Mouse (Mus musculus) large intestine, adult 2 months (tissue): ENCODE data around the gene Chn1. TPM values are rescaled to one million over a fixed set of nuclear protein-coding genes. Genes with fewer than 3 reads are reported as not detected.

Experiments
- DNase-seq: peaks from one replicate; pipeline ENCODE4 v3.0.0-alpha.2; 2012; ENCODE audit warnings: low read depth, low spot score
- WGBS: fragments of 180-500 bp; shearing (Covaris S2); methylation state at CpG from one replicate; pipeline ENCODE4 v1.1.7; 2018; 5-methylcytosine and 5-hydroxymethylcytosine counted together
- polyA plus RNA-seq: library from polyadenylated mRNA; depleted of rRNA; stranded (reverse); fragments of >200 nt; gene quantifications from 2 replicates; pipeline ENCODE4 v1.2.3, GENCODE M21; 2012

Chn1 gene
- polyA plus RNA-seq, 1 experiment, result 4.7 TPM

DNA sequence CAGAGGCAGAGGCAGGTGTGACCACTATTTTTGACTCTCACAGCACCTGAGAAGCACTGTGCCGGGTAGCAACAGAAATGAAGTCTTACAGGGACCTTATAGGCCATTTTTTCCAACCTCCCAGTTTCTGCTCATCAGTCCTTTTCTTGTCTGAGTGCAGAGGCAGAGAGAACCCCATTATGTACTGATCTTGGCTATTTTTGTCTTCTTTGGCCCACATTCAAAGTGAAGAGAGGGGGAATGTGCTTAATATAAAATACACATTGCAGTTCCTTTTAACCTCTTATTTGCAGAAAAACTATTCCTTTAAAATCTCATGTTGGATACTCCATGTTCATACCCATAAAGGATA, 120.3 kb downstream of the Chn1 start:
- no peak for DNase-seq
- 64% methylated on average over 1 of the region's 1 CpGs for WGBS

DNA sequence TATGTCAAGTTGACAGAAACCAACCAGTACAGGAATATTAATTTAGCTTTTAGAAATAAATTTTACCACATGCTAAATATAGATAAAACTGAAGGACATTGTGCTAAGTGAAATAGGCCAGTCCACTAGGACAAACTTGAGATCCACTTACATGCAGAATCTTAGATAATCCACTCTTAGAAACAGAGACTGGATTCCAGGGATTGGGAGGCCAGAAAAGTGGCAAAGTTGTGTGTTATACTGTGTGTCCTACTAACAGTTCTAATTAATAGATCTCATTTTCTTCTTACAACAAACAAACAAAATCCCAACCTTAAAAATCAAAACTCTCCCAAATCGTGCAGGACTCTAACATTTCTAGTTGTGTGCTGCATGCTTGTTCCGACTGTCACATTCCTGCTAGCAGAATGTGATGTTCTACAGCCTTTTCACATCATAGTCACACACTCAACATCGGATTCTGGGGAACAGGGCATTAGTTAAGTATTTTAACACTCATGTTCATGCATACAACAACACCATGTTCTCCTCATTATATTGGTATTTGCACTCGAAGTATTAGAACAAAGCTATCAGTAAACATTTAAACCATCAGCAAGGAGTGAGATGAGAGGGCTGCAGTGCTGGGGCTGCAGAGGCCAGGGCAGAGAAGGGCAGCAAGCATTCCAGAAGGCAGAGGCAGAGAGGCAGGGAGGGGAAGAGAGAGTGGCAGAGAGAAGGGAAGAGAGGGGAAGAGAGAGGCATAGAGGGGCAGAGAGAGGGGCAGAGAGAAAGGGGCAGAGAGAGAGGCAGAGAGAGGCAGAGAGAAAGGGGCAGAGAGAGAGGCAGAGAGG, 120.9 kb downstream of the Chn1 start:
- 61% methylated on average over 4 of the region's 4 CpGs for WGBS
- no peak for DNase-seq

DNA sequence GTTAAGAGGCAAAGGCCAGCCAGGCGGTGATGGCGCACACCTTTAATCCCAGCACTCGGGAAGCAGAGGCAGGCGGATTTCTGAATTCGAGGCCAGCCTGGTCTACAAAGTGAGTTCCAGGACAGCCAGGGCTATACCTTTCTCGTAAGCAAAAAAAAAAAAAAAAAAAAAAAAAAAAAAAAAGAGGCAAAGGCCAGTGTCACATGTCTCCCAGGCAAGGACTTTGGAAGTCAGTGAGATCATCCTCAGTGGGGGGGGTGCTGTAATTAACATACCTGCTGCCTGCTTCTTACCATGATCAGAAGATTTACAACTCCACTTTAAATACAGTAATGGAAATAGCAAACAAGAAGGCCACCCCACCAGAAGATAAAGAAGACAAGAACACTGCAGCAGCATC, 137.5 kb downstream of the Chn1 start:
- WGBS, result 84% methylated on average over 6 of the region's 6 CpGs
- DNase-seq, result no peak

DNA sequence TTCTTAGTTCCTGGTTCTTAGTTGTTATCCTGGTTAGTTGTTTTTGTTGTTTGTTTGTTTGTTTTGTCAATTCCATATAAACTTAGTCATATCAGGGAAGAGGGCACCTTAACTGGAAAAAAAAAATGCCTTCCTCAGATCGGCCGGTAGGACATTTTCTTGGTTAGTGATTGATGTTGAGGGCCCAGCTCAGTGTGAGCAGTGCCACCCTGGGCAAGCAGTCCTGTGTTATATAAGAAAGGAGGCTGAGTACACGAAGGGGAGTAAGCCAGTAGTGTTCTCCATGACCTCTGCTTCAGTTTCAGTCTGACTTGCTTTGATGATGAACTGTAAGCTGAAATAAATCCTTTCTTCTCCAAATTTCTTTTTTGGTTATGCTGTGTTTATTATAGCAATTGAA, 138.8 kb downstream of the Chn1 start:
- no peak for DNase-seq
- 52% methylated on average over 3 of the region's 3 CpGs for WGBS

DNA sequence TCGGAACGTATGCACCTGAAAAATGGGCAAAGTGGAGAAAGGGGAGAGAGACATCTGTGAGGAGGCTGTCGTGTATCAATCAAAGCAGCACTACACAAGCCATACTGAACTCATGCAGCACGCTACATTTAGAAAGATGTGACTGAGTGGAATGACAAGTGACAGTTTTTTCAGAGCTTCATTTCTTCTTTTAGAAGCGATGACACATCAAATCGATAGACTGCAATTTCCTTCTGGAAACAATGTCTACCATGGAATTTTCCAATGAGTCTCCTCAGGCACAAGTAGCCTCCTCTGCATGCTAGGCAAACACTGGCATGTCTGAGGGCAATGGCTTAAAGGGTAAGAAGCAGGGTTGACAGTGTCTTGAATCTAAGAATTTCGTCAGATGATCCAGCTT, 143.3 kb downstream of the Chn1 start:
- DNase-seq, result no peak
- WGBS, result 90% methylated on average over 7 of the region's 7 CpGs

DNA sequence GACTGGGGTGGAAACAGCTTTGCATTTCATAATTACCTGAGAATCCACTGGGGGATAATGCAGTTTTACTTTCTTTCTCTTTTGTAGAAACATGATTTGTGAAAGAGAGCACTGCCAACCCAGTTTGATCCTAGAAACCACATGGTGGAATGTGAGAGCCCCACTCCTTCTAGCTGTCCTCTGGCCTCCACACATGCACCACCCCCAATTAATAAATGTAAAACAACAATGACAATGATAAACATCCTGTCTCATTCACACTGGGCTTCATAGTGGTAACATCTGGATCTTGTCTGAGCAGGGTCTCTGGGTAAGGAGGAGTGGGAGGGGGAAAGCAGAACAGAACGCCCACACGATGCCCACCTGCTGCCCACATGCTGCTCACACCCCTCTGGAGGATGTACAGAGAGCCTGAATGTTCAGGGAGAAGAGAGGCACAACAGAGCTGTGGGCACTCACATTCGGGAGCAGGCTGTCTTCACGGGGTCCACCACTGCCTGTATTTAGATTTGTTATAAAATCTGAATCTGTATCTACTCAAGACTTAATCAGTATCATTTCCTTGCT, 156.6 kb downstream of the Chn1 start:
- DNase-seq, result no peak
- 73% methylated on average over 4 of the region's 4 CpGs for WGBS

DNA sequence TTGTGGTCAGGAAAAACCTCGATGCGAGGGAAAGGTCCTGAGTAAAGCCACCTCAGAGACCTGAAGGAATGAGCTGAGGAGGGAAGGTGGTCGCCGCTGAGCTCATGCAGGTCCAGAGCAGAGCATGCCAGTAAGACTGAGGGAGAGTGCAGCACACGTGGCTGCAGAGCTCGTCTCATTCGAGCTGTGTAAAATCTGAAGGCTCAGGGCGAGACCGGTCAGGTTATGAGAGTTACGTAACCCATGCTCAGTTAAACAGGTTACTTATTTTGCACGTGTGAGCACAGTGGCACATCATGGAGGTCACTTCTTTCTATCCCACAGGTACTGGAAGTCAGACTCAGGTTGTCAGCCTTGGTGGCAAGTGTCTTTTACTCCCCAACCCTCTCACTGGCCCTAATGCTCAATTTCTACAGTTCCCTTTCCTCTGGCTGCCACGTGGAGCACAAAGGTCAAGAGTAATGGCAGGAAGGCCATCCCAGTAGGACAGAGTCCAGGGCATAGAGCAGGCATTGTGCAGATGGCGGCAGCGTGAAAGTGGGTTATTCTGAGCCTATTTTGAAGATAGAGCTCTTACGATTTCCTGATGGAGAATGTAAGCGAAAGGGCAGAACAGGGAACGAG, 158.6 kb downstream of the Chn1 start:
- 60% methylated on average over 17 of the region's 17 CpGs for WGBS
- DNase-seq, result no peak

DNA sequence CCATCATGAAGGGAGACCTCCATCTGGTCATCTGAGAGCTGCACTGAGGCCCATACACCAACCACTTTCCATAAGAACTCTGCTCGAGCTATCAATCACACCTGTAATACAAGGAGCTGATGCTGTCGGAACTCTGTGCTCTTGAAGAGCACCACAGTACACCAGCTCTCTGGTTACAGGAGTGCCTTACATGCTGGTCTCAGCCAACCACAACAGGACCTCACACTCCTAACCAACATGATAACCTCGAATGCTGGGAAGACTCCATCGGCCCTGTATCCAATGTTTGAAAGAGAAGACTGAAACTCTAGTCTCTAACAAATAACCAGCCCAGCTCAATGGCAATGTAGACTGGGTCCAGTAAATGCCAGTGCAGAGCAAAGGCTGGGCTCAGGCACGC, 159.7 kb downstream of the Chn1 start:
- WGBS, result 91% methylated on average over 5 of the region's 5 CpGs
- DNase-seq, result no peak

DNA sequence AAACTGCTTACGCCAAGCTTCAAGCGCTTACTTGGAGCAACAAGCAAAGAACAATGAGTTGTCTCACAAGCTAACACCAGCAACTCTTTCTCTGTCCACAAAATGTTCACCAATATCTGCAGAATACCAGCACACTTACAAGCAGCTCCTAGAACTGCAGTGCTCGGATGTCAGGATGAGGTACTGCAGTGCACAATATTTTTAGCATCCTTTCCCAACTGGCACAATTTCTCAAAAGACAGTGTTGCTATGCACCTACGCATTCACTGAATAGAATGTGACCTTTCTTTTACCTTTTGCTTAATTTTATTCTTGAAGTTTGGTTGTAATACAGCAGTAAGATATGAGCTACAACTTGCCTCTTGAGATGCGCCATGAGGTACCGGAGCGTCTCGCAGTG, 160.8 kb downstream of the Chn1 start:
- WGBS, result 94% methylated on average over 8 of the region's 8 CpGs
- no peak for DNase-seq

DNA sequence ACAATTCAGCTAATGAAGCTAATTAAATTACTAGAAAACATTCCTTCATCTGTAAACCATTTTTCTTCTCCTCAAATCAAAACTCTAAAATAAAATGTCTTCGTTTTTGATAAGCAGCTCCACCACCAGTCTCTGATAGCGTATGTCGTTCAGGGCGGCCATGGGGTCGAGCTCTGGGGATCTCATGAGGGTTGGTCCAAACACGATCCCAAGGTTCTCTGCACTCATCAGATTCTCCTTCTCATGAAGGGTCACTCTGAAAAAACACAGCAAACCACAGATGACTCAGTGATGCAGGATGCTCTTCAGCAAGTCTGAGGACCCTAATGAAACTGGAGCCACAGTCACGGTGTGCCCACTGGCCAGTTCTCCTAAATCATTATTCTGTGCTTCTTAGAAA, 162.2 kb downstream of the Chn1 start:
- DNase-seq, result no peak
- WGBS, result 90% methylated on average over 7 of the region's 7 CpGs

DNA sequence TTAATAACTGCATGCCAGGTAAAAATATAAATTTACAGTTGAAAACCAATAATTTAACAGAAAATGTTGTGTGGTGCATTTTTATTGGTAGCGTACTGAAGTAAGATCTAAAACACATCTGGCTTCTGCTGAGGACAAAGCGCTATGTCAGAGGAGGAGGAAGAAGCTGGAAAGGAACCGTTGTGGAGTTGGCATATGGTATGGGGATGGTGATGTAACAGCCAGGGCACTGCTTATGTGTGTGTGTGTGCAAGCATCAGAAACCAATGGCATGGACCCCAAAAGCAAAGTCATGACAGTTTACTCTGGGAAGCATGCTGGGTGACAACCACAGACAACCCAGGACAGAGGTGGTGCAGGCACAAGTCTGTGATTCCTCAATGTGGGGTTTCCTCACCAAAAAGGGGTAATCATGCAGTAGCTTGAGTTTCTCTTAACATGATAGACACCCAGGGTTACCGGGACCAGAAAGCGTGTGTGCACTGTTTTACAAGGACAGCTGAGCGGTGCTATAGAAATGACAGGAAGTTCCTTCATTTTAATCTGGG, 162.7 kb downstream of the Chn1 start:
- WGBS, result 88% methylated on average over 6 of the region's 6 CpGs
- DNase-seq, result no peak

DNA sequence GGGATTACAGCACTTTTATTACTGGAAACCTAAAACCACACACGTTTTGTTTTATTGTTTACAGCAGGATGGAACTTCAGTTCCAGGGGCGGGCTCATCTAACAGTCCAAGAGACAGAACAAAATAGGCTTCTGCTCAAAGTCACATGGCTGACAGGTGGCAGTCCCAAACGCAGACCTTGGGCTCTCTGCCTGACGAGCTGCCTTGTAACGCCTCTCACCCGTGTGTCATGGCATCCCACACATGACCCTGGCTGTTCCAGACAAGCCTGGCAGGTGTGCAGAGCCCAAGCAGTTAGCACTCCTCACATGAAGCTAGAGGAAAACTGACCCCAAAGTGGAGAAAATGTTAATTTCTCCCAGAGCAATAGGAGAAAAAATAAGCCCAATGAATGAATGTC, 163.3 kb downstream of the Chn1 start:
- WGBS, result 37% methylated on average over 6 of the region's 6 CpGs
- no peak for DNase-seq

DNA sequence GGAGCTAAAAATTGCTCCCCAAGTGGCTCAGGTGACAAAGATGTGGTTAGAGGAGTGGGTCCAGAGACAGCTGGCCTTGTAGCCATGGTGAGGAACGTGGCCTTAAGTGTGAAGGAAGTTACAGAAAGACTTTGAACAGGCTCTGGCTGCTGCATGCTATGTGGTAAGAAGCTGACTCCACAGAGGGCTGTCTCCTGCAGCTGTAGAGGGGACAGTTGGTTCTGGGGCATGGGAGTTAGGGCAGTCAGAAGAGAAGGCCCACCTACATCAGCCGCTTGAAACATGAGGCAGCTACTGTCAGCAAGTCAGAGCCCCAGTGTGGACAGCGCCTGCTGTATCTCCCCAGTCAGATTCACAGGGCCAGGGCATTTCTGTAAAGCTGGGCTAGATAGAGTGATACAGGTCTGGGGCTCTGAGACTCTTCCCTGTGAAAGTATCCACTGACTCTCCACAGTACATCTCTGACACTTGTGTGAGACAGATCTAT, 165.4 kb downstream of the Chn1 start:
- WGBS, result 86% methylated on average over 3 of the region's 3 CpGs
- no peak for DNase-seq

DNA sequence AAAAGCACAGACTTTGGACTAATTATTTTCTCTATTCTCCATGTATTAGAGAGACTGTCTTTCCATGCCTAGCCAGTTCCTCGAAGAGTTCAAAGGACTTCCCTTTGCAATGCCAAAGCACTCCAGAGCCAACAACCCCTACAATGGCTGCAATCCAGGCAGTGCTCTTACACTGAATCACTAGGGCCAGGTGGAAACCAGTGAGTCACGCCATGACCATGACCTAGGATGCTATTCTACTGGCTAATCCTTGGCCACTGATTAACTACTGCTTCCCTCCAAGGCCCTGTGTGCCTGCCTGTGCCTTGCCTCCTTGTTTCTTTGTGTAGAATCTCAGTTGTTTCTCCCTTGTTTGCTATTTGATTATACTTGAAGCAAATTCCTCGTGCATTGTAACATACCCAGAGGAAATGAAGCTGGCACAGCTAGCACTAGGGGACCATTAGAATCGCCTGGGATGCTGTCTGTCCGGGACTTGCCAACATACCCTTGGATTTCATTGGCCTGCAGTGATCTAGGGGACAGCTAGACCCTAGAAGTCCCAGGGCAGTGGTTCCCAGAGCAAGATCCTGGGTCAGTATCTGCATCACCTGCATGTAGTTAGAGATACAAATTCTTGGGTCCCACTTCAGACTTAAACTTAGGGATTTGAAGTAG, 166.0 kb downstream of the Chn1 start:
- peak; percentile 16 for DNase-seq
- 32% methylated on average over 5 of the region's 5 CpGs for WGBS

DNA sequence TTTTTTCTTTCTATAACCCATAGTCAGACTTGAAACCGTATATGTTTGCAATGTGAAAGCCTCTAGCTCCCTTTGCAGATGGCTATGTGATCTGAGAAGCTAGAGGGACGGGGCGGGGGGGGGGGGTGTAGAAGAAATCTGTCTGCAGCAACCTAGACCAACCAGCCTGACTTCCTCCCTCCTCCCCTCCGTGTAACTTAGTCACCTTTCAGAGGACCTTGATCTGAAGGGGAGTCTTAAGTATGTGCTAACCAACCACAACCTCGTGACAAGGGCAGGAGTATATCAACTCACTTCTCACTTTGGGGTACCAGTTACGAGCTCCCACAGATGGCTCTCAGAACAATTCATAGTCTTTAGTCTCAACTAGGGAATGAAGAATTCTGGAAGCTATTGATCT, 166.8 kb downstream of the Chn1 start:
- DNase-seq, result no peak
- 80% methylated on average over 6 of the region's 6 CpGs for WGBS

DNA sequence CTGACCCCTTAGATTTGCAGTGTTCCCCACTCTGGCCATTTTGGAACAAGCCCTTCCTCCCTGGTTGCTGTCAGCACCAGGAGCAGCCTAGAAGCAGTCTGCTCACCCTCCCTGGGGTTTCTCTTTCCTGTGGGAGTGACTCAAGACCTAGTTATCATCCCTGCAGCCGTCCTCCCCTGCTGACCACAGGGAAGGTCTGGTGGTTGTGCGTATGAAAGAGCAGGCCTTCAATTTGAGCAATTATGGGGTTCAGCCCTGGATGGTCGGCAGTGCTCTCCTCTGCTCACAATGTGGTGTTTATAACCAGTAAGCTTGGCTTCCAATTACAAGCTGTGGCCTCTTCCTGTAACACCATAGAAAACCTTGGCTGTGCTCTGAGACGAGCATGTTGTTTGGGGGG, 167.5 kb downstream of the Chn1 start:
- no peak for DNase-seq
- 67% methylated on average over 4 of the region's 4 CpGs for WGBS

DNA sequence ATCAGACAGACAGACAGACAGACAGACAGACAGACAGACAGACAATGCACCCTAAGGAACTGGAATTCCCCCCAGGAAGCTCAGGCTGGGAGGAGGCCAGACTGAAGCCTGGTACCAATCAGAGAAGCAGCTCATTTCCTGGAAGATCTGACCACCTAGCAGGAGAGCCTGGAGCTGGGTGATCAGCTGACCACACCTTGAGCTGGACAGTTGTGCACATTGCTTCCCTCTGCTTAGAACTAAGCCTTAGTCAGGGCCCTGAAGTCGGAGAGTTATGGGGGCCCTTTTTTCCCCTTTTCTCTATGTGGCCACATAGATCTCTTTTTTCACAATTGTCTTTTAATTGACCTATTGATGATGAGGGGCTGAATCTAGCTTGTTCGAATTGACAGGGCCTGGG, 168.0 kb downstream of the Chn1 start:
- no peak for DNase-seq
- WGBS, result 79% methylated on average over 2 of the region's 2 CpGs

DNA sequence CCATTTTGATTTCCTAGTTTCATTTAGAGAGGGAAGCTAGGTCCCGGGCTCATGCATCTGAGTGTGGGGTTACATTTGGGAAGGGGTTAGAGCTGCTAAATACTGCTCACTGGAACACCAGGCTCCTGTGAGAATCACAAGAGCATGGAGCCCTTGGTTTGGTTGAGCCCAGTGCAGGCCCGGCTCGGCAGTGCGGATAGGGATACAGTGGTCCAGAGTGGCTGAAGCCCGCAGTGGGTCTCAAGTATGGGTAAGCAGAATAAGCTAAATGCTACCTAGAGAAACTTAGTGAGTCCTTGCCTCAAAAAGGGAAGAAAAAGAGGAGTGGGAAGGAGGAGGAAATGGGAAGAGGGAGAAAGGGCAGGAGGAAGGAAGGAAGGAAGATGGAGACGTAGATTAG, 168.5 kb downstream of the Chn1 start:
- WGBS, result 97% methylated on average over 6 of the region's 6 CpGs
- DNase-seq, result no peak

DNA sequence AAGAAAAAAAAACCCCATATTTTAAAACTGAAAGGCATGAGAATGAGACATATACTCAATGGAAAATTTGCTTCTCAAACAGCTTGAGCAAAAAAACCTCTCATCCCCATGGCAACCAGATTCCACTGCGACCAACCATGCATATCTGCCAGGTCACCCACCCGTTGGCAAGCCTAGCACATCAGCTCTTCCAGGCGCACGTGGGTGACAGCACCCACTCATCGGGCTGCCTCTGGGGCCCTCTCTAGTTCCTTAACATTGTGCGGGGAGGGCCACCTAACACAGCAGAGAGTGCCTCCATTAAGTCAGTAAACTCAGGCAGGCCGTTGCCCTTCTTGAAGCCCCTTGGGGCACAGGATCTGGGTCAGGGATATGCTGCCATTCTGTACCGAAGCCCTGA, 170.1 kb downstream of the Chn1 start:
- 66% methylated on average over 8 of the region's 8 CpGs for WGBS
- DNase-seq, result no peak

DNA sequence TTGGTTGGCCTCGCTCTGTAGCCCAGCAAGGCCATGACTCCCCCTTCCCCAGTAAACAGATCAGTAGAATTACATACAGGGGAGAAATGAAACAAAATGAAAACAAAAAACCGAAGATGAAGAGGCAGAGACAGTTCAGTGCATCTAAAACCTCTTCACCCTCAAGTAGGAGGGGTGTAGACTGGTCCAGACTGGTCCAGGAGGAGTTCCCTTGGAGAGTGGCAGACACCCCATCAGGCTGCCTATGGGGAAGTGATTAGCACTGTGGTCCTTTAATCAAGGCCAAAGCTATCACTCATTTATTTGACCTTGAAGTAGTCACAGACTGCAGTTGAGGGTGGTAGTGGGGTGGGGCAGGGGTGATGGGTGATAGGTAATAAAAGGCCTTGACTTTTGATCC, 170.6 kb downstream of the Chn1 start:
- no peak for DNase-seq
- 77% methylated on average over 2 of the region's 2 CpGs for WGBS
